Mouse (Mus musculus) embryonic facial prominence, embryonic 10.5 days (tissue): ENCODE data around the gene Ndc80. TPM values are rescaled to one million over a fixed set of nuclear protein-coding genes. Genes with fewer than 3 reads are reported as not detected.
A peak's percentile ranks its signal among the peaks of the same experiment; 100 is the strongest.

Source experiments
- DNase-seq: peaks from one replicate; pipeline ENCODE4 v3.0.0-alpha.2; 2017; ENCODE audit warnings: low spot score
- H3K27ac ChIP-seq: fragments of 300-500 bp; sonication (generic); replicated peaks from 2 replicates; pipeline ENCODE4 v1.5.1; 2016; ENCODE audit warnings: mild to moderate bottlenecking
- H3K27me3 ChIP-seq: fragments of 300-500 bp; sonication (generic); replicated peaks from 2 replicates; pipeline ENCODE4 v1.6.1; 2016; ENCODE audit warnings: low read depth, mild to moderate bottlenecking; ENCODE audit not compliant: poor library complexity, severe bottlenecking
- H3K36me3 ChIP-seq: fragments of 300-500 bp; sonication (generic); replicated peaks from 2 replicates; pipeline ENCODE4 v1.6.1; 2016; ENCODE audit warnings: mild to moderate bottlenecking, moderate library complexity
- H3K4me1 ChIP-seq: fragments of 300-500 bp; sonication (generic); 2 replicates; pipeline ENCODE4 v1.6.1; 2016
- H3K4me3 ChIP-seq: fragments of 300-500 bp; sonication (generic); 2 replicates; pipeline ENCODE4 v1.5.1; 2016; ENCODE audit warnings: mild to moderate bottlenecking, moderate library complexity
- H3K9me3 ChIP-seq: fragments of 300-500 bp; sonication (generic); 2 replicates; pipeline ENCODE4 v1.6.1; 2016; ENCODE audit warnings: mild to moderate bottlenecking
- WGBS: fragments of 180-500 bp; shearing (Covaris S2); methylation state at CpG from one replicate; pipeline ENCODE4 v1.1.7; 2016; 5-methylcytosine and 5-hydroxymethylcytosine counted together
- polyA plus RNA-seq: library from polyadenylated mRNA; unstranded; fragments of >200 nt; fragmentation: Nextera tagmentation; extraction: Ambion mirVana; gene quantifications from 2 replicates; pipeline ENCODE4 v1.2.1, GENCODE M21; 2016

Ndc80 gene
- polyA plus RNA-seq, 1 experiment from 2014 or later, result 62.6 TPM

- Histone ChIP-seq H3K27ac (no peak overlapping the region), H3K36me3 (peaks cover 21% of the 10 kb centered on the region), H3K4me3 (no peak overlapping the region), H3K9me3 (no peaks in the 10 kb centered on the region), H3K27me3 (no peaks in the 10 kb centered on the region), H3K4me1 (peaks cover 8% of the 10 kb centered on the region)
- 51% methylated on average over 4 of the region's 4 CpGs for WGBS
- DNase-seq, result no peak
Observed at GRCm38 (mm10) chr17:71491332-71491686, 35.3 kb downstream of the Ndc80 start.

- Histone ChIP-seq H3K4me3 (no peak overlapping the region), H3K9me3 (no peaks in the 10 kb centered on the region), H3K36me3 (peaks cover 16% of the 10 kb centered on the region), H3K27me3 (no peaks in the 10 kb centered on the region), H3K27ac (no peak overlapping the region), H3K4me1 (peaks cover 13% of the 10 kb centered on the region)
- 84% methylated on average over 9 of the region's 9 CpGs for WGBS
- no peak for DNase-seq
Observed at GRCm38 (mm10) chr17:71490666-71491331, 35.9 kb downstream of the Ndc80 start.

- H3K9me3 ChIP-seq, result no peaks in the 10 kb centered on the region
- no peaks in the 10 kb centered on the region for H3K27me3 ChIP-seq
- H3K27ac ChIP-seq, result no peak overlapping the region
- H3K4me3 ChIP-seq, result no peak overlapping the region
- peaks cover 16% of the 10 kb centered on the region for H3K4me1 ChIP-seq
- WGBS, result 86% methylated on average over 9 of the region's 9 CpGs
- peaks cover 7% of the 10 kb centered on the region for H3K36me3 ChIP-seq
- no peak for DNase-seq
Observed at GRCm38 (mm10) chr17:71489703-71490461, 36.8 kb downstream of the Ndc80 start.

GRCm38 (mm10) chr17:71486231-71486851 is 40.3 kb downstream of the Ndc80 start:
- Histone ChIP-seq H3K36me3 (no peaks in the 10 kb centered on the region), H3K9me3 (no peaks in the 10 kb centered on the region), H3K4me3 (no peak overlapping the region), H3K27me3 (no peaks in the 10 kb centered on the region), H3K27ac (0 out of 2 replicates have a peak overlapping the region, but pooled peaks have one; percentile 5), H3K4me1 (peaks cover 15% of the 10 kb centered on the region)
- WGBS, result 45% methylated on average over 8 of the region's 8 CpGs
- no peak for DNase-seq

- peaks cover 13% of the 10 kb centered on the region for H3K4me1 ChIP-seq
- H3K36me3 ChIP-seq, result no peaks in the 10 kb centered on the region
- H3K9me3 ChIP-seq, result no peaks in the 10 kb centered on the region
- no peak overlapping the region for H3K4me3 ChIP-seq
- 71% methylated on average over 12 of the region's 12 CpGs for WGBS
- H3K27me3 ChIP-seq, result no peaks in the 10 kb centered on the region
- DNase-seq, result no peak
- no peak overlapping the region; the same call in 1 of the 2 replicates for H3K27ac ChIP-seq
Observed at GRCm38 (mm10) chr17:71485791-71486230, 40.8 kb downstream of the Ndc80 start.

- peaks cover 24% of the 10 kb centered on the region for H3K4me1 ChIP-seq
- WGBS, result 90% methylated on average over 5 of the region's 5 CpGs
- H3K4me3 ChIP-seq, result no peak overlapping the region
- H3K27me3 ChIP-seq, result no peaks in the 10 kb centered on the region
- no peak overlapping the region for H3K27ac ChIP-seq
- no peaks in the 10 kb centered on the region for H3K9me3 ChIP-seq
- no peak for DNase-seq
- no peaks in the 10 kb centered on the region for H3K36me3 ChIP-seq
Observed at GRCm38 (mm10) chr17:71484711-71485110, 41.9 kb downstream of the Ndc80 start.

- Histone ChIP-seq H3K9me3 (no peaks in the 10 kb centered on the region), H3K27me3 (no peaks in the 10 kb centered on the region), H3K27ac (no peak overlapping the region), H3K36me3 (no peaks in the 10 kb centered on the region), H3K4me1 (peaks cover 24% of the 10 kb centered on the region), H3K4me3 (no peak overlapping the region)
- 84% methylated on average over 7 of the region's 7 CpGs for WGBS
- no peak for DNase-seq
Observed at GRCm38 (mm10) chr17:71483418-71484060, 43.1 kb downstream of the Ndc80 start.

- peaks cover 23% of the 10 kb centered on the region for H3K4me1 ChIP-seq
- no peaks in the 10 kb centered on the region for H3K36me3 ChIP-seq
- H3K4me3 ChIP-seq, result no peak overlapping the region
- WGBS, result 70% methylated on average over 5 of the region's 5 CpGs
- no peaks in the 10 kb centered on the region for H3K27me3 ChIP-seq
- no peak for DNase-seq
- no peak overlapping the region for H3K27ac ChIP-seq
- H3K9me3 ChIP-seq, result no peaks in the 10 kb centered on the region
Observed at GRCm38 (mm10) chr17:71479381-71479901, 47.2 kb downstream of the Ndc80 start.

GRCm38 (mm10) chr17:71477481-71477880 is 49.2 kb downstream of the Ndc80 start:
- Histone ChIP-seq H3K36me3 (no peaks in the 10 kb centered on the region), H3K27ac (no peak overlapping the region), H3K4me1 (peaks cover 30% of the 10 kb centered on the region)

GRCm38 (mm10) chr17:71476346-71477020 is 50.2 kb downstream of the Ndc80 start:
- Histone ChIP-seq H3K27ac (peak overlapping the region; percentile 97), H3K36me3 (no peaks in the 10 kb centered on the region), H3K4me3 (peak overlapping the region; percentile 77), H3K27me3 (no peaks in the 10 kb centered on the region), H3K4me1 (peaks cover 30% of the 10 kb centered on the region), H3K9me3 (no peaks in the 10 kb centered on the region)
- 83% methylated on average over 7 of the region's 7 CpGs for WGBS
- DNase-seq, result no peak

More at GRCm38 (mm10) chr17:71477481-71477880, 49.2 kb downstream of the Ndc80 start:
- no peak overlapping the region for H3K4me3 ChIP-seq
- no peaks in the 10 kb centered on the region for H3K27me3 ChIP-seq
- H3K9me3 ChIP-seq, result no peaks in the 10 kb centered on the region
- WGBS, result 93% methylated on average over 8 of the region's 8 CpGs
- no peak for DNase-seq

GRCm38 (mm10) chr17:71475705-71476089 is 51.0 kb downstream of the Ndc80 start:
- no peaks in the 10 kb centered on the region for H3K36me3 ChIP-seq
- H3K9me3 ChIP-seq, result no peaks in the 10 kb centered on the region
- H3K27ac ChIP-seq, result peak overlapping the region; percentile 97
- peak overlapping the region; percentile 77 for H3K4me3 ChIP-seq
- DNase-seq, result peak; percentile 88
- under 1% methylated on average over 31 of the region's 31 CpGs for WGBS
- peaks cover 29% of the 10 kb centered on the region for H3K4me1 ChIP-seq
- no peaks in the 10 kb centered on the region for H3K27me3 ChIP-seq
